Mouse (Mus musculus) midbrain, embryonic 14.5 days (tissue): ENCODE results near the gene Fbxl5. TPM values are rescaled to one million over a fixed set of nuclear protein-coding genes. Genes with fewer than 3 reads are reported as not detected.

Experiments used
- ATAC-seq: fragments of 200-750 bp; cut with Nextera tagmentation; 2 replicates; pipeline ENCODE4 v1.8.0; 2017; ENCODE audit warnings: moderate number of reproducible peaks, moderate library complexity; ENCODE audit not compliant: low FRiP score, low TSS enrichment
- DNase-seq: peaks from one replicate; pipeline ENCODE4 v3.0.0-alpha.2; 2015
- H3K27ac ChIP-seq: fragments of 300-500 bp; sonication (generic); replicated peaks from 2 replicates; pipeline ENCODE4 v1.5.1; 2014; ENCODE audit warnings: mild to moderate bottlenecking, low read depth, low read length, moderate library complexity
- H3K27me3 ChIP-seq: fragments of 300-500 bp; sonication (generic); 2 replicates; pipeline ENCODE4 v1.6.1; 2014; ENCODE audit warnings: low read length, control low read depth, mixed read lengths; ENCODE audit not compliant: control insufficient read depth, insufficient read depth
- H3K36me3 ChIP-seq: fragments of 300-500 bp; sonication (generic); 2 replicates; pipeline ENCODE4 v1.6.1; 2014; ENCODE audit warnings: low read length, control low read depth; ENCODE audit not compliant: control insufficient read depth, insufficient read depth
- H3K4me1 ChIP-seq: fragments of 300-500 bp; sonication (generic); 2 replicates; pipeline ENCODE4 v1.6.1; 2014; ENCODE audit warnings: mild to moderate bottlenecking, antibody characterized with exemption, low read length, control low read depth; ENCODE audit not compliant: control insufficient read depth, insufficient read depth
- H3K4me2 ChIP-seq: fragments of 300-500 bp; sonication (generic); 2 replicates; pipeline ENCODE4 v1.6.1; 2014; ENCODE audit warnings: mild to moderate bottlenecking, low read length, moderate library complexity
- H3K4me3 ChIP-seq: fragments of 300-500 bp; sonication (generic); replicated peaks from 2 replicates; pipeline ENCODE4 v1.5.1; 2014; ENCODE audit warnings: low read depth, low read length
- H3K9ac ChIP-seq: fragments of 300-500 bp; sonication (generic); replicated peaks from 2 replicates; pipeline ENCODE4 v1.6.1; 2014; ENCODE audit warnings: mild to moderate bottlenecking, low read length, moderate library complexity
- H3K9me3 ChIP-seq: fragments of 300-500 bp; sonication (generic); 2 replicates; pipeline ENCODE4 v1.6.1; 2016; ENCODE audit warnings: low read length, control low read depth, mixed read lengths; ENCODE audit not compliant: control insufficient read depth
- WGBS: fragments of 180-500 bp; shearing (Covaris S2); extraction: QIAGEN DNeasy Blood & Tissue Kit; methylation state at CpG from one replicate; pipeline ENCODE4 v1.1.7; 2014; 5-methylcytosine and 5-hydroxymethylcytosine counted together
- polyA plus RNA-seq: library from polyadenylated mRNA; unstranded; fragments of >200 nt; fragmentation: Nextera tagmentation; extraction: Ambion mirVana; gene quantifications from 2 replicates; pipeline ENCODE4 v1.2.1, GENCODE M21; 2014

Gene Fbxl5
- polyA plus RNA-seq, 1 experiment from 2014 or later, result 102 TPM

GRCm38 (mm10) chr5:43855769-43856168, 34.3 kb upstream of the Fbxl5 start:
- 87% methylated on average over 2 of the region's 2 CpGs for WGBS
- ATAC-seq, result no peak
- Histone ChIP-seq H3K27ac (no peak overlapping the region), H3K27me3 (no peaks in the 10 kb centered on the region), H3K9ac (no peak overlapping the region), H3K4me1 (no peaks in the 10 kb centered on the region), H3K4me2 (no peak overlapping the region), H3K4me3 (no peak overlapping the region), H3K36me3 (no peaks in the 10 kb centered on the region), H3K9me3 (no peaks in the 10 kb centered on the region)
- DNase-seq, result no peak

GRCm38 (mm10) chr5:43853868-43854488, 32.5 kb upstream of the Fbxl5 start:
- Histone ChIP-seq H3K9ac (no peak overlapping the region), H3K36me3 (no peaks in the 10 kb centered on the region), H3K4me3 (no peak overlapping the region), H3K27me3 (no peaks in the 10 kb centered on the region), H3K27ac (no peak overlapping the region), H3K9me3 (no peaks in the 10 kb centered on the region), H3K4me1 (no peaks in the 10 kb centered on the region), H3K4me2 (no peak overlapping the region)
- DNase-seq (no peak), ATAC-seq (no peak)
- WGBS, result 84% methylated on average over 7 of the region's 7 CpGs

GRCm38 (mm10) chr5:43853096-43853867, 31.8 kb upstream of the Fbxl5 start:
- DNase-seq, result no peak
- WGBS, result 78% methylated on average over 11 of the region's 11 CpGs
- ATAC-seq, result no peak
- H3K4me3 ChIP-seq, result no peak overlapping the region
- no peaks in the 10 kb centered on the region for H3K36me3 ChIP-seq
- H3K4me2 ChIP-seq, result no peak overlapping the region
- H3K9ac ChIP-seq, result no peak overlapping the region
- H3K27me3 ChIP-seq, result no peaks in the 10 kb centered on the region
- H3K9me3 ChIP-seq, result no peaks in the 10 kb centered on the region
- H3K27ac ChIP-seq, result no peak overlapping the region
- H3K4me1 ChIP-seq, result no peaks in the 10 kb centered on the region

- Histone ChIP-seq H3K4me2 (no peak overlapping the region), H3K9ac (no peak overlapping the region), H3K36me3 (no peaks in the 10 kb centered on the region), H3K27me3 (no peaks in the 10 kb centered on the region), H3K9me3 (no peaks in the 10 kb centered on the region), H3K27ac (no peak overlapping the region), H3K4me3 (no peak overlapping the region), H3K4me1 (no peaks in the 10 kb centered on the region)
- no peak for DNase-seq
- ATAC-seq, result no peak
- WGBS, result 90% methylated on average over 3 of the region's 3 CpGs
Measured at GRCm38 (mm10) chr5:43848275-43848674, 26.8 kb upstream of the Fbxl5 start.

- Histone ChIP-seq H3K9ac (no peak overlapping the region), H3K9me3 (no peaks in the 10 kb centered on the region), H3K4me1 (no peaks in the 10 kb centered on the region), H3K4me3 (no peak overlapping the region), H3K27me3 (no peaks in the 10 kb centered on the region), H3K27ac (no peak overlapping the region), H3K36me3 (no peaks in the 10 kb centered on the region), H3K4me2 (no peak overlapping the region)
- no peak for ATAC-seq
- no peak for DNase-seq
Measured at GRCm38 (mm10) chr5:43847555-43847954, 26.1 kb upstream of the Fbxl5 start.

- no peaks in the 10 kb centered on the region for H3K36me3 ChIP-seq
- no peak overlapping the region for H3K4me2 ChIP-seq
- WGBS, result 8% methylated on average over 2 of the region's 2 CpGs
- H3K27me3 ChIP-seq, result no peaks in the 10 kb centered on the region
- DNase-seq (no peak), ATAC-seq (no peak)
- no peaks in the 10 kb centered on the region for H3K9me3 ChIP-seq
- H3K4me3 ChIP-seq, result no peak overlapping the region
- H3K27ac ChIP-seq, result no peak overlapping the region
- no peaks in the 10 kb centered on the region for H3K4me1 ChIP-seq
- H3K9ac ChIP-seq, result no peak overlapping the region
Measured at GRCm38 (mm10) chr5:43846227-43846626, 24.8 kb upstream of the Fbxl5 start.

- WGBS, result 68% methylated on average over 1 of the region's 1 CpGs
- H3K27me3 ChIP-seq, result no peaks in the 10 kb centered on the region
- H3K4me3 ChIP-seq, result no peak overlapping the region
- no peaks in the 10 kb centered on the region for H3K9me3 ChIP-seq
- no peak overlapping the region for H3K9ac ChIP-seq
- H3K4me2 ChIP-seq, result no peak overlapping the region
- ATAC-seq, result no peak
- H3K36me3 ChIP-seq, result no peaks in the 10 kb centered on the region
- no peaks in the 10 kb centered on the region for H3K4me1 ChIP-seq
- no peak for DNase-seq
- no peak overlapping the region for H3K27ac ChIP-seq
Measured at GRCm38 (mm10) chr5:43845646-43846045, 24.2 kb upstream of the Fbxl5 start.

GRCm38 (mm10) chr5:43845083-43845482, 23.6 kb upstream of the Fbxl5 start:
- no peak overlapping the region for H3K9ac ChIP-seq
- no peak for DNase-seq
- no peak overlapping the region for H3K4me3 ChIP-seq
- H3K9me3 ChIP-seq, result no peaks in the 10 kb centered on the region
- ATAC-seq, result no peak
- H3K27ac ChIP-seq, result no peak overlapping the region
- H3K36me3 ChIP-seq, result no peaks in the 10 kb centered on the region
- H3K4me1 ChIP-seq, result no peaks in the 10 kb centered on the region
- H3K27me3 ChIP-seq, result no peaks in the 10 kb centered on the region
- 84% methylated on average over 5 of the region's 5 CpGs for WGBS
- H3K4me2 ChIP-seq, result no peak overlapping the region

- Histone ChIP-seq H3K4me3 (no peak overlapping the region), H3K36me3 (no peaks in the 10 kb centered on the region), H3K9me3 (no peaks in the 10 kb centered on the region), H3K4me2 (no peak overlapping the region), H3K4me1 (no peaks in the 10 kb centered on the region), H3K9ac (no peak overlapping the region), H3K27ac (no peak overlapping the region), H3K27me3 (no peaks in the 10 kb centered on the region)
- WGBS, result 75% methylated on average over 3 of the region's 3 CpGs
- DNase-seq (no peak), ATAC-seq (no peak)
Measured at GRCm38 (mm10) chr5:43842576-43843155, 21.2 kb upstream of the Fbxl5 start.
